Mouse (Mus musculus) forebrain, embryonic 14.5 days (tissue): ENCODE data around the gene Efna1. TPM values are rescaled to one million over a fixed set of nuclear protein-coding genes. Genes with fewer than 3 reads are reported as not detected.

ENCODE experiments used
- ATAC-seq: fragments of 200-750 bp; cut with Nextera tagmentation; 2 replicates; pipeline ENCODE4 v1.8.0; 2017; ENCODE audit warnings: mild to moderate bottlenecking, moderate library complexity
- DNase-seq: peaks from one replicate; pipeline ENCODE4 v3.0.0-alpha.2; 2015; ENCODE audit warnings: low spot score
- H3K27ac ChIP-seq: fragments of 300-500 bp; sonication (generic); 2 replicates; pipeline ENCODE4 v1.5.1; 2014; ENCODE audit warnings: low read depth, mild to moderate bottlenecking, control low read depth, low read length, moderate library complexity
- H3K27me3 ChIP-seq: fragments of 300-500 bp; sonication (generic); replicated peaks from 2 replicates; pipeline ENCODE4 v1.6.1; 2014; ENCODE audit warnings: low read length, control low read depth, mixed read lengths; ENCODE audit not compliant: control insufficient read depth, insufficient read depth
- H3K36me3 ChIP-seq: fragments of 300-500 bp; sonication (generic); 2 replicates; pipeline ENCODE4 v1.6.1; 2014; ENCODE audit warnings: low read length, control low read depth; ENCODE audit not compliant: control insufficient read depth, insufficient read depth
- H3K4me1 ChIP-seq: fragments of 300-500 bp; sonication (generic); 2 replicates; pipeline ENCODE4 v1.6.1; 2014; ENCODE audit warnings: antibody characterized with exemption, low read length, control low read depth; ENCODE audit not compliant: control insufficient read depth, insufficient read depth
- H3K4me2 ChIP-seq: fragments of 300-500 bp; sonication (generic); 2 replicates; pipeline ENCODE4 v1.6.1; 2014; ENCODE audit warnings: mild to moderate bottlenecking, control low read depth, low read length
- H3K4me3 ChIP-seq: fragments of 300-500 bp; sonication (generic); 2 replicates; pipeline ENCODE4 v1.5.1; 2014; ENCODE audit warnings: low read depth, low read length, control low read depth
- H3K9ac ChIP-seq: fragments of 300-500 bp; sonication (generic); 2 replicates; pipeline ENCODE4 v1.6.1; 2014; ENCODE audit warnings: mild to moderate bottlenecking, low read length, control low read depth, moderate library complexity
- H3K9me3 ChIP-seq: fragments of 300-500 bp; sonication (generic); replicated peaks from 2 replicates; pipeline ENCODE4 v1.6.1; 2016; ENCODE audit warnings: low read length, control low read depth, mixed read lengths; ENCODE audit not compliant: control insufficient read depth
- WGBS: fragments of 180-500 bp; shearing (Covaris S2); extraction: QIAGEN DNeasy Blood & Tissue Kit; methylation state at CpG from one replicate; pipeline ENCODE4 v1.1.7; 2014; 5-methylcytosine and 5-hydroxymethylcytosine counted together
- polyA plus RNA-seq: library from polyadenylated mRNA; unstranded; fragments of >200 nt; fragmentation: Nextera tagmentation; extraction: Ambion mirVana; gene quantifications from 2 replicates; pipeline ENCODE4 v1.2.1, GENCODE M21; 2014

Gene Efna1
- 10.5 and 11.6 TPM in 2 replicates for polyA plus RNA-seq

DNA sequence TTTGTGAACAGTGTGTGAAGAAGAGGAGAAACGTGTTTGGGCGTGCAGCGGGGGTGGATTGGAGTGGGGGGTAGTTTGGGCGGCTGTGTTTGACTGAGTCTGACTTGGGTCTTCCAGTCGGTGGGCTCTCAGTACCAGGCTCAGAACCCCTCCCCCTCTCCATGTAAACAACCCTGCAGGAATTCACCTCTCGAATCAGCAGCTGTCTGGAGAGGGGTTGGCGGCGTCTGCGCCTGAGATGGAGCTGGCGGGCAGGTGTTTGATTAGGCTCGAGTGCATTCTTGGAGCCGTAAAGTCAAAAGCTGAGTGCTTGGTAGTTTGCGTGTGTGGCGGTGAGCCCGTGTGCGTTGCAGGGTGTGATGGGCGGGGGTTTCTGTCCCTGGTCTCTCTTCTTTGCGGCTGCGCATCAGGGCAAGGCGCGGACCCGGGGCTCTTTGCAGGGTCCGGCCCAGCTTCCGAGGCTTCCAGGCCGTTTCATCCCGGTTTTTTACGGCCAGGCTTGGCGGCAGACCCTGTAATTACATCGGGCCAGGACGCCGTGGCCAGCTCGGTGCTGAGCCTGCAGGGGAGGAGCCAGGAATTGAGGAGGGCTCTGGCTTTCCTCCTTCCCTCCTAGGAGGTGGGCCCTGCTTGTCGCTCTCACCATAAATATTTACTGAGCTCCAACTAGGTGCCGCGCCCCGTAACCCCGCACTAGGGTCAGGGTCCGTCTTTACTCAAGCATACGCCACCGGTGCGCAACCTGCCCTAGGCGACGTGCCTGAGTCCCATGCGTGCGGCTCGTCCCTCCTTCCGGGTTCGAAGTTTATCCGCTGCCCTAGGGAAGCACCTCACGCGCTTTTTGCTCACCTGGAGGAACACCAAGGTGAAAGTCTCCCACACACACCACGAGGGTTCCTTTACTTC is at the start of gene Efna1:
Gene Efna1 (minus strand): TSS at position 537 of the 906 bp plus-strand sequence.
- peak within 1 kb of the TSS; percentile 88 for H3K4me2 ChIP-seq
- peak; percentile 30; the same call in 1 of the 2 replicates for ATAC-seq
- no peaks in the 10 kb centered on the region for H3K9me3 ChIP-seq
- under 1% methylated on average over 52 of the region's 52 CpGs for WGBS
- 0 out of 2 replicates have a peak, but pooled peaks cover 13% of the 10 kb centered on the region for H3K27me3 ChIP-seq
- H3K4me3 ChIP-seq: peak within 1 kb of the TSS; percentile 41
- peaks cover 15% of the 10 kb centered on the region for H3K4me1 ChIP-seq
- no peaks in the 10 kb centered on the region for H3K36me3 ChIP-seq
- H3K27ac ChIP-seq: peak within 1 kb of the TSS; percentile 65
- peak; percentile 61 for DNase-seq
- H3K9ac ChIP-seq: peak within 1 kb of the TSS; percentile 60

DNA sequence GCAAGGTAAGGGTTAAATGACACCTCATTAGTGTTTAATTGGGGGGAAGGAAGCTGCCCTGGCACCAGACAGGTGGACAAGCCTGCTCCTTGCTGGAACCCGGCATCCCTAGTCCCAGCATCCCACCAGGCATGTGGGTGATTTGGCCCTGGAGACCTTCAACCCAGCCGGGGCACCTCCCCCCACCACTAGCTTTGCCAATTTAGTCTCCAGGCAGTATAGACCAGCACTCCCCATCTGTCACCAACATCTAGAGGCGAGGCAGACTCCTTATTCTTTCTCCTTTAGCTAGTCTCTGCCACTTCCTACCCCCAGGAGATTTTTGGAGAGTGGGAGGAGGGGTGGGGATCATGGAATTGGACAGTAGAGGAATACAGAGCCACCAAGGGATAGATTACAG is 49.4 kb upstream of the Efna1 start:
- H3K4me3 ChIP-seq: no peak overlapping the region
- no peak overlapping the region for H3K9ac ChIP-seq
- H3K27ac ChIP-seq: no peak overlapping the region
- H3K36me3 ChIP-seq: peaks cover 19% of the 10 kb centered on the region
- H3K4me1 ChIP-seq: peaks cover 31% of the 10 kb centered on the region
- H3K9me3 ChIP-seq: no peaks in the 10 kb centered on the region
- ATAC-seq: peak; percentile 22; the same call in 1 of the 2 replicates
- H3K4me2 ChIP-seq: no peak overlapping the region
- peak; percentile 33 for DNase-seq
- 30% methylated on average over 3 of the region's 3 CpGs for WGBS
- H3K27me3 ChIP-seq: no peaks in the 10 kb centered on the region

DNA sequence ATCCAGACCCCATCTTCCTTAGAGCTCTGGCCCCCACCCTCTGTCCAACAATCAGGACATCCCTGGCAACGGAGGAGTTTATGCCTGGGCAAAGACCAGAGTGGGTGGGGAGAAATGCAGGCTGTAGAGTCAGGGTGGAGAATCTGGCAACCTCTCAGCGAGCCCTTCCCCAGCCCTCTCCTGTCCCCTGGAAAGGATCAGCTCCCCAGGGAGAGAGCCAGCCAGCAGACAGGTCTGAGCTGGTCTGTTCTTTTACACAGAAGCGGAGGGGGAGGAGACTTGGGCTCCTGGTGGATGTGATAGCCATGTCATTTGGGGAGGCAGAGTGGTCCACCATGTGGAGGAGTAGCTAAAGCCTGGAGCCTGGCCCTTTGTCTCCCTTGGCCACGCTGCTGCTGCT is 47.7 kb upstream of the Efna1 start:
- Histone ChIP-seq H3K27me3 (no peaks in the 10 kb centered on the region), H3K4me3 (no peak overlapping the region), H3K4me2 (no peak overlapping the region), H3K4me1 (peaks cover 31% of the 10 kb centered on the region), H3K36me3 (peaks cover 7% of the 10 kb centered on the region), H3K9ac (no peak overlapping the region), H3K9me3 (no peaks in the 10 kb centered on the region), H3K27ac (no peak overlapping the region)
- DNase-seq (no peak), ATAC-seq (no peak)
- WGBS: 28% methylated on average over 4 of the region's 4 CpGs

DNA sequence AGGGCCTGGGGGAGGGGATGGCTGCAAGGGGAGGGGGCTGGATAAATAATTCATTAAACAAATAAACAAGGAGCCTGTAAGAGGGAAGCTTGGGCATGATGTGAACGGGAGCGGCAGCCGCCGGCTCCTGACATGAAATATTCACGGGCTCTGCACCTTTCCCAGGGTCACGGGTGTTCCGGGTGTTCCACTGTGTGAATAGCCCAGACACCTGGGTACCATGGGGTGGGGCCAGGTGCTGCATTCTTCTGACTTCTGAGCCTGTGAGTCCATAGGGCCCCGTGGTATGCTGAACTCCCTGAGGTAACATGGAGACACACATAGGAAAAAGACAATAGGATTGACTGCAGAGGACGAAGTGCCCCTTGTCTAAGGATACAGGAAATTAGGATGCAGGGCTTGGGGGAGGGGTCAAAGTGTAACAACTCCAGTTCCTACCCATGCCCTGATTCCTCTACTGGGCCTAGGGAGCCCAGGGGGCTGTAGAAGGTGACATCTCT is 46.5 kb upstream of the Efna1 start:
- H3K9ac ChIP-seq: no peak overlapping the region
- no peaks in the 10 kb centered on the region for H3K27me3 ChIP-seq
- H3K36me3 ChIP-seq: no peaks in the 10 kb centered on the region
- DNase-seq: no peak
- 67% methylated on average over 9 of the region's 9 CpGs for WGBS
- no peak overlapping the region for H3K4me2 ChIP-seq
- no peak overlapping the region for H3K4me3 ChIP-seq
- H3K27ac ChIP-seq: no peak overlapping the region
- H3K4me1 ChIP-seq: peaks cover 24% of the 10 kb centered on the region
- no peak for ATAC-seq
- no peaks in the 10 kb centered on the region for H3K9me3 ChIP-seq

DNA sequence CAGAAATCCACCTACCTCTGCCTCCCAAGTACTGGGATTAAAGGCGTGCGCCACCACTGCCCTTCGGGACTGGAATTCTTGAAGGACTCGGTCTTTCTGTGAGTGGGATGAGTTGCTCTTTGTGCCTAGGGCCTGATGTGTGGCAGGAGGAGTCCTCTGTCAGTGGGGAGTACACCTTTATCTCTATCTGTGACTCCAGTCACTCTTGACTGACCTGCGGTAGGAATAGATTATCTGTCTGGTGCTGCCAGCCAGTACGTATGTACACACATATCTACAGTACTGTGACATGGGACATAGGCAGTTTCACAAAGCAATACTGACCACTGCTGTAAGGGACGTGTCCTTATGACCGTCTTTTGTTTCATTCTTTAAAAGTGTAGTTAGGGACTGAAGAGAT is 44.9 kb upstream of the Efna1 start:
- Histone ChIP-seq H3K9ac (no peak overlapping the region), H3K9me3 (no peaks in the 10 kb centered on the region), H3K27ac (no peak overlapping the region), H3K4me2 (no peak overlapping the region), H3K36me3 (no peaks in the 10 kb centered on the region), H3K27me3 (peaks cover 6% of the 10 kb centered on the region; the same call in 1 of the 2 replicates), H3K4me3 (no peak overlapping the region), H3K4me1 (peaks cover 14% of the 10 kb centered on the region; the same call in 1 of the 2 replicates)
- 90% methylated on average over 8 of the region's 8 CpGs for WGBS
- ATAC-seq (no peak), DNase-seq (no peak)

DNA sequence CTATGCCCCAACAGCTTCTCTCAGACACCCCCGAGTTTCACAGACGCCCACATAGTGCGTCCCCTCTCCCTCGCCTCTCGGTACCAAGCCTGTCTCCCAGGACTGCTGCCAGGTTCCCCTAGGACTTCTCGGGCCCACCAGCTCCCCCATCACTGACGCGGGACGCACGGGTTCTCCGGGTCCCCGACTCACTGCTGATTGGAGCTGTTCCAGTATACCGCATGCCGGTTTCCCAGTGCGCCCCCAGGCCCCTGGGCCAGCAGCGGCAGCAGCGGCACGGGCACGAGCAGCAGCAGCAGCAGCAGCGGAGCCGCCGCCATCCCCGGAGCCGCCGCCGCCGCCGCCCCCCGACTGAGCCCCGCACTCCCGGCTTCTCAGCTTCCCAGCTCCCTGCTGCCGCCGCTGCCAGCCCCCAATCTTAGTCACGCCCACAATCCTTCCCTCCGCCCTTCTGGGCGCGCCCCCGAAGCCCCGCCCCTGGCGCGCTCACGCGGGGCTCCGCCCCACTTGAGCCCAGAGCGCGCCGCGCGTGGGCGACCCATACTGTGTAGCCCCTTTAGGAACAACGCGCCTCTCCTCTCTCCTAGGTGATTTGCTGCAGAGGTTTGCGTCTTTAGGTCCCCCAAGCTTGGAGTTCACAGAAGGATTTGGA is 41.7 kb upstream of the Efna1 start, which contains the start of gene Efna3:
Gene Efna3 (minus strand): TSS at position 452 of the 652 bp plus-strand sequence.
- Histone ChIP-seq H3K4me2 (peak within 1 kb of the TSS; percentile 90), H3K4me3 (peak within 1 kb of the TSS; percentile 59), H3K9me3 (no peaks in the 10 kb centered on the region), H3K9ac (peak within 1 kb of the TSS; percentile 75), H3K27me3 (peaks cover 32% of the 10 kb centered on the region), H3K27ac (peak within 1 kb of the TSS; percentile 83), H3K4me1 (peaks cover 21% of the 10 kb centered on the region), H3K36me3 (no peaks in the 10 kb centered on the region)
- under 1% methylated on average over 46 of the region's 53 CpGs for WGBS
- peak; percentile 89 for DNase-seq
- peak; percentile 65 for ATAC-seq

DNA sequence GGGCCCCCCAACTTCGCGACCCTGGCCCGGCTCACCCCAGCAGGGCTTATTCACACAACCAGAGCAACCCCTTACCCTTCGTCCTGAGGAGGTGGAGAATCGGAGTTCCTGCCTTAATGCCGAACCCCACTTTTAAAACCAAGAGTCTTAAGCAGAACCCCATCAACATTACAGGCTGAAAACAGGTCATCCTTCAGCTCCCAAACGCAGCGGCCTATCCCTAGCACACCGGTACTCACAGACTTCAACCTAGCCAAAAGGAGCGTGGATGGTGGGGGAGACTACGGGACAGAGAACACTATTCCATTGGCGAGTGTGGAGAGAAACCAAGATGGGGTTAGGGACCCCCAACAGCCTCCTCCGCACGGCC is 41.2 kb upstream of the Efna1 start:
- WGBS: 2% methylated on average over 14 of the region's 14 CpGs
- ATAC-seq (no peak), DNase-seq (no peak)
- Histone ChIP-seq H3K27ac (peak overlapping the region; percentile 83), H3K4me2 (peak overlapping the region; percentile 90), H3K9me3 (no peaks in the 10 kb centered on the region), H3K4me3 (peak overlapping the region; percentile 59), H3K9ac (peak overlapping the region; percentile 75), H3K4me1 (peaks cover 21% of the 10 kb centered on the region), H3K27me3 (peaks cover 32% of the 10 kb centered on the region), H3K36me3 (no peaks in the 10 kb centered on the region)

DNA sequence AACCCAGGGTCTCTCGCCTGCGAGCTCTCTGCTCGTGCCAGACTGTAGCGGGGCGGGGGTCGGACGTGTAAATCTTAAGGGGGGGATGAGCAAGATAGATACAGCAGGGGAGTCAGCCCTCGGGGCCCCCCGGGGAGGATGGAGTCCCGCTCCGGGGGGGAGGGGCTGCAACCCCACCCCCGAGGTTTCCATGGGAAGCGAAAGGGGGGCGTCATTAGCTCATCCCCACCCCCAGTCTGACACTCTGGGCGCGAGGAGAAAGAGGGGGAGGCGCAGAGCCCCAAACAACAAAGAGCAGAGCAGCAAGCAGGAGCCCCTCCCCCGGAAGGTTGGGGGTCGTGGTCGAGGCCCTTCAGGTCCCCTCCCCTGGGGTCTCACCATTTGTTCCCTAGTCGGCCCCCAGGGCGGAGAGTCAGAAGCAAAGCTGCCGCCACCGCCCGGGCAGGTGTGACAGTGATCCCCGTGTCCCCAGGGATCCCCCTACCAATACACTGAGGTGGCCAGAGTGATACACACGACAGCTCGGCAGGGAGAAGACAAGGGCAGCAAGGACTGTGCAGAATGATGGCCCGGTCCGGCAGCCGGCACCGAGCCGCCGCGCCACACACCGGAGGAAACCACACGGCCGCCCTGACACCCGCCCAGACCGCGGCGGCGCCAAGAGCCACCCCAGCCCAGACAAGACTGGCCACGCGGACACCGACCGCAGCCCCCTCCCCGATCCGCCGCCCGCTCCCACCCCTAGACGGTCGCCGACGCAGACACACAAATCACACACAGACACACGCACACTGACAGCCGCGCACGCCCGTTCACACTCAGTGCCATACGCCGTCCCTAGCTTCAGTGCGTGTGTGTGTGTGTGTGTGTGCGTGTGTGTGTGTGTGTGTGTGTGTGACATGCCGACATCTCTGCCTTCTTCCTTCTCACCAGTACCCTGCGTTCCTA is 40.5 kb upstream of the Efna1 start:
- peak; percentile 54 for DNase-seq
- ATAC-seq: 0 out of 2 replicates have a peak, but pooled peaks have one; percentile 5
- Histone ChIP-seq H3K36me3 (no peaks in the 10 kb centered on the region), H3K9me3 (no peaks in the 10 kb centered on the region), H3K27me3 (peaks cover 33% of the 10 kb centered on the region), H3K4me2 (peak overlapping the region; percentile 90), H3K27ac (peak overlapping the region; percentile 83), H3K9ac (peak overlapping the region; percentile 75), H3K4me3 (peak overlapping the region; percentile 59), H3K4me1 (peaks cover 23% of the 10 kb centered on the region)
- WGBS: 1% methylated on average over 55 of the region's 66 CpGs
